Mouse (Mus musculus) megakaryocyte, embryonic 14.5 days (primary cell): ENCODE results near the gene Fdx1.

Experiments
- FLI1 ChIP-seq: IDR thresholded peaks from 2 replicates; pipeline ENCODE4 v1.6.1; 2012; ENCODE audit warnings: low read length, inconsistent platforms, mixed read lengths
- GATA1 ChIP-seq: IDR thresholded peaks from 3 replicates; pipeline ENCODE4 v1.6.1; 2012; ENCODE audit warnings: mixed read lengths, low read length, inconsistent platforms, borderline replicate concordance

DNA sequence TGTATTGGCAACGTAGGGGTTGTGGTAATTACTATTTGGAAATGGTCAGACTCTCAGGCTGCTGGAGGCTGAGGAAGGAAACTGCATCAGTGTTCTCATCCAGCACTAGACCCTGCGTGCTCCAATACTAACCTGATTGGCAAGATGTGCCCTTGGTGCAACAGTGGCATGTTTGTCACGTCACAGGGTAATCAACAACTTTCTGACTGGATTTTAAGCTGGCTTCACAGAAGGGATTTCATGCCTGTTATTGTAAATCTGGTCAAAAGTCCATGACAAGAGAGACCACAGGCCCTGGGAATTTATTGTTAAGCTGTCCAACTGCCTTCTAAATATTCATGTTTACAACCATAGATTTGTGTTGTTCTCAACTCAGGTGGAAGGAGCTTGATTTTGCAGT lies 13.1 kb downstream of the Fdx1 start:
- TF ChIP-seq GATA1 (no peak), FLI1 (no peak)
